Mouse (Mus musculus): ENCODE results near the gene Slc46a1. TPM values are rescaled to one million over a fixed set of nuclear protein-coding genes. Genes with fewer than 3 reads are reported as not detected.

Gene Slc46a1
- polyA plus RNA-seq, 1 experiment from 2014 or later, result 16.9 TPM

- Histone ChIP-seq H3K36me3 (peaks cover 58% of the 10 kb centered on the region), H3K27ac (replicated peaks) (peak within 1 kb of the TSS; percentile 89), H3K4me3 (peak within 1 kb of the TSS; percentile 95), H3K27me3 (no peaks in the 10 kb centered on the region), H3K4me1 (replicated peaks) (peaks cover 28% of the 10 kb centered on the region), H3K9me3 (no peaks in the 10 kb centered on the region), H3K9ac (peak within 1 kb of the TSS; percentile 98), H3K4me2 (peak within 1 kb of the TSS; percentile 94)
- ATAC-seq (ENCODE audit: low read depth), result peak; percentile 96
- WGBS, result under 1% methylated on average over 66 of the region's 67 CpGs
Observed at GRCm38 (mm10) chr11:78512025-78512957, 46.8 kb downstream of the Slc46a1 start, which contains the start of the genes Tmem199 and Poldip2. Tmem199 (minus strand) TSS chr11:78512172. Poldip2 (plus strand) TSS chr11:78512193.

GRCm38 (mm10) chr11:78513106-78513790 lies 47.8 kb downstream of the Slc46a1 start:
- peak overlapping the region; percentile 98 for H3K9ac ChIP-seq
- H3K36me3 ChIP-seq, result peaks cover 58% of the 10 kb centered on the region
- no peak overlapping the region for H3K27ac ChIP-seq (replicated peaks)
- no peaks in the 10 kb centered on the region for H3K9me3 ChIP-seq
- H3K4me2 ChIP-seq, result peak overlapping the region; percentile 94
- H3K27me3 ChIP-seq, result no peaks in the 10 kb centered on the region
- peak overlapping the region; percentile 95 for H3K4me3 ChIP-seq
- no peak for ATAC-seq (ENCODE audit: low read depth)
- WGBS, result 76% methylated on average over 3 of the region's 3 CpGs
- H3K4me1 ChIP-seq (replicated peaks), result peaks cover 28% of the 10 kb centered on the region

- WGBS, result 65% methylated on average over 2 of the region's 2 CpGs
- ATAC-seq (ENCODE audit: low read depth), result no peak
- no peak overlapping the region for H3K4me3 ChIP-seq
- peaks cover 67% of the 10 kb centered on the region for H3K36me3 ChIP-seq
- H3K4me1 ChIP-seq (replicated peaks), result peaks cover 26% of the 10 kb centered on the region
- H3K9me3 ChIP-seq, result no peaks in the 10 kb centered on the region
- H3K27me3 ChIP-seq, result no peaks in the 10 kb centered on the region
- H3K4me2 ChIP-seq, result no peak overlapping the region
- no peak overlapping the region for H3K27ac ChIP-seq (replicated peaks)
- H3K9ac ChIP-seq, result no peak overlapping the region
Observed at GRCm38 (mm10) chr11:78515549-78516325, 50.2 kb downstream of the Slc46a1 start.

GRCm38 (mm10) chr11:78518931-78519330 lies 53.4 kb downstream of the Slc46a1 start:
- Histone ChIP-seq H3K27me3 (no peaks in the 10 kb centered on the region), H3K4me2 (no peak overlapping the region), H3K27ac (replicated peaks) (no peak overlapping the region), H3K9me3 (no peaks in the 10 kb centered on the region), H3K4me1 (replicated peaks) (peaks cover 4% of the 10 kb centered on the region; the same call in 1 of the 2 replicates), H3K4me3 (no peak overlapping the region), H3K36me3 (peaks cover 97% of the 10 kb centered on the region), H3K9ac (no peak overlapping the region)
- ATAC-seq (ENCODE audit: low read depth), result no peak
- 86% methylated on average over 10 of the region's 10 CpGs for WGBS

Other genes with a start within 250 kb of the Slc46a1 start
- 89.9 and 90.1 TPM in 2 replicates for gene Sdf2, start 220.0 kb upstream of the Slc46a1 start, polyA plus RNA-seq (2015; fragmentation: Nextera tagmentation; extraction: Ambion mirVana)
- gene Supt6, start 219.7 kb upstream of the Slc46a1 start, polyA plus RNA-seq (2015; fragmentation: Nextera tagmentation; extraction: Ambion mirVana), result 28.2 and 29.5 TPM in 2 replicates
- gene 2610507B11Rik, start 203.9 kb upstream of the Slc46a1 start, polyA plus RNA-seq (2015; fragmentation: Nextera tagmentation; extraction: Ambion mirVana), result 57.9 and 64.2 TPM in 2 replicates
- gene BC030499, start 174.9 kb upstream of the Slc46a1 start, polyA plus RNA-seq (2015; fragmentation: Nextera tagmentation; extraction: Ambion mirVana), result 0.19 and 0.25 TPM in 2 replicates
- 7.0 and 8.2 TPM in 2 replicates for gene Spag5, start 164.2 kb upstream of the Slc46a1 start, polyA plus RNA-seq (2015; fragmentation: Nextera tagmentation; extraction: Ambion mirVana)
- gene Aldoc, start 142.7 kb upstream of the Slc46a1 start, polyA plus RNA-seq (2015; fragmentation: Nextera tagmentation; extraction: Ambion mirVana), result 143 and 149 TPM in 2 replicates
- 79.6 and 79.7 TPM in 2 replicates for gene Pigs, start 137.3 kb upstream of the Slc46a1 start, polyA plus RNA-seq (2015; fragmentation: Nextera tagmentation; extraction: Ambion mirVana)
- 80.0 and 81.9 TPM in 2 replicates for gene Unc119, start 122.2 kb upstream of the Slc46a1 start, polyA plus RNA-seq (2015; fragmentation: Nextera tagmentation; extraction: Ambion mirVana)
- not detected in 2 replicates for gene Foxn1, start 79.1 kb upstream of the Slc46a1 start, polyA plus RNA-seq (2015; fragmentation: Nextera tagmentation; extraction: Ambion mirVana)
- gene Slc13a2, start 43.5 kb upstream of the Slc46a1 start, polyA plus RNA-seq (2015; fragmentation: Nextera tagmentation; extraction: Ambion mirVana), result not detected in 2 replicates
- gene Sarm1, start 32.1 kb downstream of the Slc46a1 start, polyA plus RNA-seq (2015; fragmentation: Nextera tagmentation; extraction: Ambion mirVana), result 41.1 and 43.0 TPM in 2 replicates
- gene Vtn, start 33.4 kb downstream of the Slc46a1 start, polyA plus RNA-seq (2015; fragmentation: Nextera tagmentation; extraction: Ambion mirVana), result 181 and 197 TPM in 2 replicates
- gene Sebox, start 37.8 kb downstream of the Slc46a1 start, polyA plus RNA-seq (2015; fragmentation: Nextera tagmentation; extraction: Ambion mirVana), result 0.15 TPM in 1 of 2 replicates, not detected in the other
- gene Tmem199, start 46.5 kb downstream of the Slc46a1 start, polyA plus RNA-seq (2015; fragmentation: Nextera tagmentation; extraction: Ambion mirVana), result 92.7 and 101 TPM in 2 replicates
- 178 and 191 TPM in 2 replicates for gene Poldip2, start 46.5 kb downstream of the Slc46a1 start, polyA plus RNA-seq (2015; fragmentation: Nextera tagmentation; extraction: Ambion mirVana)
- 50.7 and 54.2 TPM in 2 replicates for gene Tnfaip1, start 70.6 kb downstream of the Slc46a1 start, polyA plus RNA-seq (2015; fragmentation: Nextera tagmentation; extraction: Ambion mirVana)
- 120 and 122 TPM in 2 replicates for gene Ift20, start 70.7 kb downstream of the Slc46a1 start, polyA plus RNA-seq (2015; fragmentation: Nextera tagmentation; extraction: Ambion mirVana)
- 29.1 and 31.5 TPM in 2 replicates for gene Tmem97, start 85.1 kb downstream of the Slc46a1 start, polyA plus RNA-seq (2015; fragmentation: Nextera tagmentation; extraction: Ambion mirVana)
- 30.0 and 33.9 TPM in 2 replicates for gene Nlk, start 231.7 kb downstream of the Slc46a1 start, polyA plus RNA-seq (2015; fragmentation: Nextera tagmentation; extraction: Ambion mirVana)